Mouse (Mus musculus): ENCODE measurements around the gene Lin7c.

The Lin7c gene

GRCm38 (mm10) chr2:109942810-109943570 lies 52.3 kb downstream of the Lin7c start:
- DNase-seq (ENCODE audit: low spot score in 2 of 2): no peak

GRCm38 (mm10) chr2:109944995-109945394 lies 54.3 kb downstream of the Lin7c start:
- no peak for DNase-seq (ENCODE audit: low spot score in 2 of 2)

DNA sequence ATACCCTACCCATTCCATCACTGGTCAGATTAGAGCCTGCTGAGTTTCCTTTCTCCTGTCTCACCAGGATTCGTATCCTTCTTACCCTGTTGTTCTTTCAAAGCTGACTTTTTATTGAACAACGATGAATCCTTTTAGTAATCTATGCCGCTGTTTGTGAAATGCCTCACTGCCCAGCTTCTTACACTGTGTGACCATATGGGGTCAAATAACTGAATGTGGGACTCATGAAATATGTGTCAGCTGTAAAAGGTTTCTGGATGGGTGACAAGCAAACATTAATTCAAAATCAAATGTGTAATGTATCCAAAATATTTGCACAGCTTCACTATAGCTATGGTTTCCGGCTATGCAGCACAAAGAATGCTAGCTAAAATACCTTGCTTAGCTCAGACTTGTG lies 54.9 kb downstream of the Lin7c start:
- DNase-seq (ENCODE audit: low spot score in 2 of 2): no peak

DNA sequence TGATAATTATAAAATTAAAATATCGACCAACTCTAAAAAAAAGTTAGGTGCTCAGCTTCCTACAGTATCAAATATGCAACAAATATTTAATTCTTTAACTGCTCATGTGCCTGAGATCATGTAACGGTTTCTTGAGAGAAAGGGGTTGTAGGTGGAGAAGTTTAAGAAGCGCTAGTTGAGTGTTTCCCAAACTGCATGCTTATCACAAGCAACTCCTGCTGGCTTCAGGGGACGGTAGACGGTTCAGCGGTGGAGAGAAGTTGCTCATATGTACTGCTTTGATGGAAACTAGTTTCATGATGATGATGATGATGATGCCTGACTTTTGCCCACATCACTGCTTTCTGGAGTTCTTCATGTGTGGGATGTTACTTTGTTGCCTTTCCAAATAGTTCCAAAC lies 55.8 kb downstream of the Lin7c start:
- no peak for DNase-seq (ENCODE audit: low spot score in 2 of 2)

DNA sequence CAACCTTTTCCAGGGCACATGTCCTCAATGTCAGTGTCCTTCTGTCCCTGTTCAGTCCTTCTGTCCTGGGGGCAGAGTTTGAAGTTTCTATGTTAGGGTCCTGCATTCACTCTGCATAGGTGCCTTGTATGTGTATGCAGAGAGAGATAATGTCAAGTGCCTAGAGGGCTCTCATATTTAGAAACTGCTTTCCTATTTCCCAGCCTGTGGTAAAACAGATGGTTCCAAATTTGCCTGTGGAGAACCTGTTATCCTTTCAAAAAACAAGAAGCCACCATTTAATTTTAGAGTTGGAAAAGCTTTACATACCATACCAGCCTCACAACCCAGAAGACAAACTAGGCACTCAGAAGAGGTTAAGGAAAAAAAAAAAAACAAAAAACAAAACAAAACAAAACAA lies 58.9 kb downstream of the Lin7c start:
- DNase-seq (ENCODE audit: low spot score in 2 of 2): no peak

- no peak for DNase-seq (ENCODE audit: low spot score in 2 of 2)
Observed at GRCm38 (mm10) chr2:109950311-109950710, 59.7 kb downstream of the Lin7c start.
